Mouse (Mus musculus): Measurements from ENCODE around the gene Rara. TPM values are rescaled to one million over a fixed set of nuclear protein-coding genes. Genes with fewer than 3 reads are reported as not detected.

Gene Rara
- polyA plus RNA-seq, 1 experiment from 2014 or later: 51.1 TPM

DNA sequence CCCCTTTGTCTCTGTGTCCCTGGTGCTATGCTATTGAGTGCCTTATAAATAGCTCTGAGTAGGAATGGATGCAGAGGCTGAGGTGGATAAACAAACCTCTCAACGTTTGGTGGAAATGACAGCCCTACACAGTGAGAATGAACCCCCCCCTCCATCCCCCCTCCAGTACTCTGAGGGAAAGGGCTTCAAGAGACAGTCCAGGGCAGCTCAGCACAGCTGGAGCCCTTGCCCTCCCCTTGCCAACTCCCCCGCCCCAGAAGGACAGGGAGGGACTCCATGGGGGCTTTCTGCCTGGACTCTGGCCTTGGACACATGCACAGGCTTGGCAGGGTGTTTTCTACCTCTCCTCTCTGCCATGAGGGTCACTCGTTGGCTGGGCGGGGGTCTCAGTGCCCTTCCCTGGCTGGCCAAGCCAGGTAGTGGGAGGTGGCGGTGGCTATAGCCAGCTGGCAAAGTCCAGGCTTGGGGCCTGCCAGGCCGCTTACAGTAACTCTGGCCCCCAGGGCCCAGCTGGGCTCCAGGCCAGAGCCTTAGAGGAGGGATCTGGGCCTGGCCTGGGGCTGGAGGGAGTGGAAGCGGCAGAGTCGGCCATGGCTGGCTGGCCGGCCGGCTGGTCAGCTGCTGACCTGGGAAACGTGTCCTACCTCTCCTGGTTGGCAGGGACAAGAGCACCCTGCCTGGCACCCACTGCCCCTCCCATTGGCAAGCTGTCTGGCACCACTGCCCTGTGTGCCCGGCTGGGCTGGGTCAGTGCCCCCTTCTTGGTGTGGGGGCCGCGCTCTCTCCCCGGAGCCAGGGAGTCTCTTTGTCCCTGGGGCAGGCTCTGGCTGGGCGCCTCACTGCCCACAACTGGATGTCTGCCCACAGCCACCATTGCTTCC lies 23.6 kb downstream of the Rara start:
- no peak overlapping the region for H3K4me3 ChIP-seq

DNA sequence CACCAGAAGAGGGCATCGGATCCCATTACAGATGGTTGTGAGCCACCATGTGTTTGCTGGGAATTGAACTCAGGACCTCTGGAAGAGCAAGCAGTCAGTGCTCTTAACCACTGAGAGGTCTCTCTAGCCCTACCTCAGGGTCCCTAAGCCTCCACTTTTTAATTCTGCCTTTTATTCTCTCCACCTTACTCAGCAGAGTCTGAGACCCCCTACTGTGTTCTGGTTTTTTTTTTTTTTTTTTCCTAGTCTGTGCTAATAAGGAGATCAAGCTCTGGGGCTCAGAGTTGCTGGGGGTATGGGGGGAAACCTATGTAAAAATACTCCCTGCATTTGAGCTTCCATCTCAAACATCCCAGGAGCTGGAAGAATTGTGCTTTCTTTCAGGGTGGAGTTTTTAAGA lies 24.5 kb downstream of the Rara start:
- no peaks in the 10 kb centered on the region for H3K27me3 ChIP-seq (replicated peaks)
- no peak overlapping the region for H3K4me2 ChIP-seq (replicated peaks)
- no peak overlapping the region for H3K4me3 ChIP-seq
- ATAC-seq (ENCODE audit: low FRiP score, low read depth): no peak
- peaks cover 11% of the 10 kb centered on the region for H3K36me3 ChIP-seq
- H3K9me3 ChIP-seq: no peaks in the 10 kb centered on the region
- 100% methylated on average over 1 of the region's 1 CpGs for WGBS
- H3K27ac ChIP-seq: no peak overlapping the region
- H3K9ac ChIP-seq: no peak overlapping the region
- H3K4me1 ChIP-seq: peaks cover 65% of the 10 kb centered on the region

More for the DNA sequence above, 23.6 kb downstream of the Rara start:
- Histone ChIP-seq H3K4me1 (peaks cover 62% of the 10 kb centered on the region), H3K27ac (no peak overlapping the region), H3K27me3 (replicated peaks) (no peaks in the 10 kb centered on the region), H3K9ac (0 out of 2 replicates have a peak overlapping the region, but pooled peaks have one; percentile 9), H3K9me3 (no peaks in the 10 kb centered on the region), H3K36me3 (peaks cover 11% of the 10 kb centered on the region), H3K4me2 (replicated peaks) (no peak overlapping the region)
- WGBS: 79% methylated on average over 16 of the region's 16 CpGs
- no peak for ATAC-seq (ENCODE audit: low FRiP score, low read depth)

DNA sequence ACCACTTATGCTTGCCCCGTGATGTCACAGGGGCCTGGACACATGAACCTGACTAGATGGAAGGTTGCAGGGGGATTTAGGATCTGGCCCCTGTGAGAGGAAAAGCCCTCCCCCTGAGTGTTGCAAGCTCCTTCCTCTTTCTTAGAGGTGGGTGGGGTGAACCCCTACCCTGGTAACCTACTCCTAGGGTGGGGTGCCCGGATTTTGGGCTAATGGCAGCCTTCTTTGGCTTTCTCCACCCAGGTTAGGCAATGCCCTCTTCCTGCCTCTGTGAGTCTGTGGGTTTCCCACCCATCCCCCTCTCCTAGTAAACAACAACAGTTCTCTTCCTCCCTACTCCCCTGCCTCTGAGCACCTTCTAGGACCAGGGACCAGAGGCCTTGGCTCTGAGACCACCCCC lies 25.1 kb downstream of the Rara start:
- 66% methylated on average over 2 of the region's 2 CpGs for WGBS
- H3K4me3 ChIP-seq: no peak overlapping the region
- no peaks in the 10 kb centered on the region for H3K27me3 ChIP-seq (replicated peaks)
- no peak overlapping the region for H3K4me2 ChIP-seq (replicated peaks)
- ATAC-seq (ENCODE audit: low FRiP score, low read depth): no peak
- H3K36me3 ChIP-seq: peaks cover 11% of the 10 kb centered on the region
- no peak overlapping the region for H3K9ac ChIP-seq
- no peak overlapping the region for H3K27ac ChIP-seq
- H3K4me1 ChIP-seq: peaks cover 59% of the 10 kb centered on the region
- no peaks in the 10 kb centered on the region for H3K9me3 ChIP-seq

DNA sequence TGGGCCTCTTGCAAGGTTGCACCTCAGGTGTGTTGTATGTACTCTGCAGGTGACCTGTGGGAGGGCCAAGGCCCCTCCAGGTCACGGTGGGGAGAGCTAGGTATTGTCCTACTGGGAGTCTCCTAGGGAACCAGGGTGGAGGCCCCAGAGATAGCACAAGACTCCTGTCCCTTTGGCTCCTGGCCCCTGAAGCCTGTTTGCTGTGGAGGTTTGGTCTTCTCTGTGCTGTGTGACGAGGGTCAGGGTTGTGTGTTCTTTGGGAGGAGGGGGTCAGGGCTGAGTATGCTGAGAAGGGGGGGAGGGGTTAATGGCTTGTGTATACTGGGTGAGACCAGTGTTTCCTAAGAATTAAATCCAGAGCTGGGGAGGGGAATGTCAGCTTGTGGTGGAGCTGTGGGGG lies 25.7 kb downstream of the Rara start:
- Histone ChIP-seq H3K27me3 (replicated peaks) (no peaks in the 10 kb centered on the region), H3K4me1 (peaks cover 57% of the 10 kb centered on the region), H3K36me3 (peaks cover 11% of the 10 kb centered on the region), H3K9ac (no peak overlapping the region), H3K4me3 (no peak overlapping the region), H3K27ac (no peak overlapping the region), H3K9me3 (no peaks in the 10 kb centered on the region), H3K4me2 (replicated peaks) (peak overlapping the region; percentile 46)
- ATAC-seq (ENCODE audit: low FRiP score, low read depth): no peak
- 4% methylated on average over 2 of the region's 2 CpGs for WGBS

DNA sequence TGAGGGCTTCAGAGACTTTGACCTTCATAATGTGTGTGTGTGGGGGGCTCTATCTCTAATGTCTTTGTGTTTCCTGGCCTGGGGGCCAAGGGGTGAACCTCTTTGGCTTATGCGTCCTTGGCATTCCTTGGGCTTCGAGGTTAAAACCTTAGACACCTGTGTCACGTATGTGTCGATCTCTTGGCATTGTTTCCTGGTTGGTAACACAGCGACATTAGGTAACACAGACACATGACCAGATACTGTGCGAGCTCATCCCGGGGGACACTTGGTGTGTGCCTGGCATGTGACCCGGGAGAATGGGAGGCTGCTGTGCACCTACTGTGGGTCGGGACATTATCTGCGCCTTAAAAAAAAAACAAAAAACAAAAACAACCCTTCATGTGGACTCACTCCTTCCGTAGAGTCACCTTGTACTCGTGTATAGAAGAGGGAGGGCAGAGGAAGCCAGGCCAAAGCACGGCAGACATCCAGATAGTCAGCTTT lies 26.3 kb downstream of the Rara start:
- no peak overlapping the region for H3K9ac ChIP-seq
- no peaks in the 10 kb centered on the region for H3K27me3 ChIP-seq (replicated peaks)
- ATAC-seq (ENCODE audit: low FRiP score, low read depth): no peak
- no peak overlapping the region for H3K4me3 ChIP-seq
- H3K9me3 ChIP-seq: no peaks in the 10 kb centered on the region
- H3K27ac ChIP-seq: peak overlapping the region; percentile 39; the same call in 1 of the 2 replicates
- H3K4me1 ChIP-seq: peaks cover 58% of the 10 kb centered on the region
- peak overlapping the region; percentile 46 for H3K4me2 ChIP-seq (replicated peaks)
- WGBS: 36% methylated on average over 13 of the region's 13 CpGs
- peaks cover 11% of the 10 kb centered on the region for H3K36me3 ChIP-seq

DNA sequence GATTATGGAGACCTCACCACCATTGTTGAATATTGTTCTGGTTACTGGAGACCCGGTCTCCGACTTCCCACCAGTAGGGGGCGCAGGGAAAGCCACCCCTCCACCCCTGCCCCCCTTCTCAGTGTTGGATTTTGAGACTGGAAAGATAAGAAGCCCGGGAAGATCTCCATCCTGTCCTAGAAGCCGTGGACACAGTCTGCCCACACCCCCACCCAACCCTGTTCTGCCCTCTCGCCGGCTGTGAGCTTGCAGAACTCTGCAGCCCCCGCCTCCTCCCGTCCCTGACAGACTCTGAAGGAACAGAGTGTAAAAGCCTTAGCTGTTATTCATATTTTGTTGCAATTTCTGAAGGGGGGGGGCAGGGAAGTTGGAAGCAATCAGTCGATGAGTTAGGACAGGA lies 26.8 kb downstream of the Rara start:
- WGBS: 4% methylated on average over 10 of the region's 10 CpGs
- ATAC-seq (ENCODE audit: low FRiP score, low read depth): peak; percentile 52
- Histone ChIP-seq H3K4me3 (0 out of 2 replicates have a peak overlapping the region, but pooled peaks have one; percentile 9), H3K27me3 (replicated peaks) (no peaks in the 10 kb centered on the region), H3K9ac (peak overlapping the region; percentile 30; the same call in 1 of the 2 replicates), H3K9me3 (no peaks in the 10 kb centered on the region), H3K27ac (peak overlapping the region; percentile 39), H3K4me1 (peaks cover 61% of the 10 kb centered on the region), H3K36me3 (peaks cover 11% of the 10 kb centered on the region), H3K4me2 (replicated peaks) (peak overlapping the region; percentile 46)

DNA sequence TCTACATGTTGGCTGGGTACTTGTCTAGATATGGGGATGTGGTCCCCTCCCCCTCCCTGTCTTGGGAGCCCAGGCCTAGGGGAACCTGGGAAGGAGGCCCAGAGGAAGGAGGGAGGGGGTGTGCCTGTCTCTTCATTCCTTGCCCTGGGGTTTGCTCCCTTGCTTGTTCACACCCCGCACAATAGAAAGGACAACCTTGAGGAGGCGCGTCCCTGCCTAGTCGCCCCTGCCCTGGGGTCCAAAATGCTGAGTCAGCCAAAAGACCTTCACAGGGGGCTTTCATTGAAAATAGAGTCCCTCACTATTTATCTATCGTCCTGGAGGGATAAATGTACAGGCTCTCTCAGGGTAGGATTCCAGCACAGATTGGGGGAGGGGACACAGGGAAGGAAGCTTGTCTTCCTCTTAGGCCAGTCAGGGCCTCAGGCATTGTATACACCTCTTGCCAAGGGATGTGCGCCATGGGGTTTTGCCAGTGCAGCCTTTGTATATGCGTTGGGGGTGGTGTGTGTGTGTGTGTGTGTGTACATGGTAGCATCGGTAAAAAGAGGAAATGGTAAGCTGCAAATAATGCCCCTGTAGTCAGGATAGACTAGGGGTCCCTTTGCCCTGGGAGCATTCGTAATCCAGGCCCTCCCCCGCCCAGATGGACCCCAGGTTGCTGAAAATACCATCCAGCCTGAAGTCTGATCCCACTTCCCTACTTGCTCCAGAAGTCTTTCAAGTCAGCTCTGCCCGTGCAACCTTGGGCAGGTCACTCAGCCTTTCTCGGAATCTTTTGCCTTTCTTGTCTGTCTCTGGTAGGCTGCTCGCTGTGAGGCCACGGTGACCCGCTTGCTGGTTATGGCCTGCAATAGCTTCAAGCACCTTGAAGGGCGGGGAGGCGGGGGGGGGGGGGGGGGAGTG lies 27.4 kb downstream of the Rara start:
- Histone ChIP-seq H3K4me2 (replicated peaks) (peak overlapping the region; percentile 46), H3K27me3 (replicated peaks) (no peaks in the 10 kb centered on the region), H3K9ac (peak overlapping the region; percentile 30; the same call in 1 of the 2 replicates), H3K9me3 (no peaks in the 10 kb centered on the region), H3K27ac (peak overlapping the region; percentile 39), H3K36me3 (peaks cover 11% of the 10 kb centered on the region), H3K4me3 (no peak overlapping the region), H3K4me1 (peaks cover 61% of the 10 kb centered on the region)
- 13% methylated on average over 17 of the region's 17 CpGs for WGBS
- peak; percentile 14; the same call in 1 of the 2 replicates for ATAC-seq (ENCODE audit: low FRiP score, low read depth)

DNA sequence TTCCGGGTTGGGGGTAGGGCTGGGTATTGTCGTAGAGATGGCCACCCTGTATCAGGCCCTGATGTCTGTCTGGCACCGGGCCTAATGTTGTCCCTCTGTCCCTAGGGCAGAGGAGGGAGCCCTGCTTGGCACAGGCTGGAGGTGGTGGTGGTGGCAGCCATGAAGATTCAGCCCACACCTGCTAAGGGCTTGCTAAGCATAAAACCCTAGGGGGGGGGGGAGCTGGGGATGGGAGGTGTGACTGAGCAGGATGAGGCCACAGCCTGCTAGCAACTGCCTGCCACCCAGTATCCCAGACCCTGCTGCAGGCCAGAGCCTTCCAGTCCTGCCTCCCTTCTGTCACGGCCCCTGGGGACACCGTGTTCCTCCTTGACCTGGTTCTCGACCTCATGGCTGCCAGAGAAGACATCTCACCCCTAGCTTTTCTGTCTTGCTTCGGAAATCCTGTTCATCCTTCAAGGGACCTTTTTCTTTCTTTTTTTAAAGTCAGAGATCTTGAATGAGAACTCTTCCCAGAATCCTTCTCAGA lies 28.2 kb downstream of the Rara start:
- Histone ChIP-seq H3K27me3 (replicated peaks) (no peaks in the 10 kb centered on the region), H3K36me3 (peaks cover 10% of the 10 kb centered on the region; the same call in 1 of the 2 replicates), H3K27ac (peak overlapping the region; percentile 39; the same call in 1 of the 2 replicates), H3K4me2 (replicated peaks) (peak overlapping the region; percentile 46), H3K4me3 (no peak overlapping the region), H3K4me1 (peaks cover 61% of the 10 kb centered on the region), H3K9ac (peak overlapping the region; percentile 21; the same call in 1 of the 2 replicates), H3K9me3 (no peaks in the 10 kb centered on the region)
- WGBS: 31% methylated on average over 6 of the region's 7 CpGs
- ATAC-seq (ENCODE audit: low FRiP score, low read depth): no peak

DNA sequence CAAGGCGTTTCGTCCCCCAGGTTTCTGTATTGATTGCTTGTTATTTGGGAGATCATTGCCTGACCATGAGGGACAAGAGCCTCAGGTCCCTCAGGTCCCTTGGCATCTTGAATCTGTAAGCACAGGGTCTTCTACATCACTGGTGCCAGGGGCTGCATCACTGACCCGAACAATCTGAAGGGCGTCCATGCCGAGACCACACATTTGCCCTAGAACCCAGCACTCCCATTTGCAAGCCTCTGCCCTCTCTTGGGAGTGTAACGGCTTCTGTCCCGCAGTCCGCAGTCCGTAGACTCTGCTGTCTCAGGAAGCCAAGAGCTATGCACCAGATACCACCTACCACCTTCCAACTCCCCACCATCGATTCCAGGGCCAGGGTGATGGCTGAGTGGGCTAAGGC lies 28.7 kb downstream of the Rara start:
- H3K36me3 ChIP-seq: peaks cover 5% of the 10 kb centered on the region; the same call in 1 of the 2 replicates
- H3K4me1 ChIP-seq: peaks cover 58% of the 10 kb centered on the region
- no peak for ATAC-seq (ENCODE audit: low FRiP score, low read depth)
- H3K4me3 ChIP-seq: no peak overlapping the region
- H3K27ac ChIP-seq: no peak overlapping the region
- no peaks in the 10 kb centered on the region for H3K9me3 ChIP-seq
- 72% methylated on average over 10 of the region's 10 CpGs for WGBS
- no peak overlapping the region for H3K9ac ChIP-seq
- H3K4me2 ChIP-seq (replicated peaks): no peak overlapping the region
- H3K27me3 ChIP-seq (replicated peaks): no peaks in the 10 kb centered on the region

DNA sequence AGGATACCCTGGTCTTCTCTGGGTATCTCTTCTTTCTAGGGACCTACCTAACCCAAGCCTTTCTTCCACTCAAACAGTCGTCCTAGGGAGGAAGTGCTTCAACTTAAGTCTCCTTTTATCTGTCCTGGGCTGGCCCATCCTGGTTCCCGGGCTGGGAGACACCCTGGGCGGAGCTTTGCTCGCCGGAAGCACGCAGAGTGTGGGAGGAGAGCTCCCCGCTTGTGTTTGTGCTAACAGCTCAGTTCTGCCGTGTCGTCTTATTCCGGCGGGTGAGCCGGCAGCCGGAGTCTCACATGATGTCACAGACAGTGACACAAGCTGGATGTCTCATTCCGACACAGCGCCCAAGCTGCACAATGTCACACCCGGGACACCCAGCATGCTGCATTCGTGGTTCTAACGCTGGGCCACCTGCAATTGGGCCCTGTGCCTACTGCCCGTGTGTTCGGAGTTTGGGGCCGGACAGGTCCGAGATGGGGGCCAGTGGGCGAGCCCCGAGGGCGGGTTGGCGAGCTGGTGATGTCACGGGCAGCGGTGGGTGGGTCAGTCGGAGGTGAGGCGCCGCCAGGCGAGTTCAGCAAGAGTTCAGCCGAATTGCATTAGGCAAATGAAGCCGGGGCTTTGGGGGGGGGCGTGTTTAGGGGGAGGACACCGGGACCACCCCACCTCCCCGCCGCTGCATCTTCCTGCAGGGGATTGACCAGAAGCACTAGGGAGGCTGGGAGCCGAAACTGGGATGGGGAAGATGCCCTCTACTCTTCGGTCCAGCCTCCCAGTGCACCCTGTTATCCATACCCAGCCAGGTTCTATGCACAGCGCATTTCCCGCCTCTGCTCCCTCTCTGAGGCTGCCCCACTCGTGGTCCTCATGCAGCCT lies 32.1 kb downstream of the Rara start:
- no peaks in the 10 kb centered on the region for H3K27me3 ChIP-seq (replicated peaks)
- H3K36me3 ChIP-seq: no peaks in the 10 kb centered on the region
- no peaks in the 10 kb centered on the region for H3K9me3 ChIP-seq
- H3K9ac ChIP-seq: peak overlapping the region; percentile 84
- H3K4me3 ChIP-seq: peak overlapping the region; percentile 90
- peak overlapping the region; percentile 96 for H3K4me2 ChIP-seq (replicated peaks)
- ATAC-seq (ENCODE audit: low FRiP score, low read depth): peak; percentile 34
- under 1% methylated on average over 42 of the region's 43 CpGs for WGBS
- peaks cover 68% of the 10 kb centered on the region for H3K4me1 ChIP-seq
- H3K27ac ChIP-seq: peak overlapping the region; percentile 93
